Mouse (Mus musculus): ENCODE results near the gene Panx1.

The Panx1 gene

DNA sequence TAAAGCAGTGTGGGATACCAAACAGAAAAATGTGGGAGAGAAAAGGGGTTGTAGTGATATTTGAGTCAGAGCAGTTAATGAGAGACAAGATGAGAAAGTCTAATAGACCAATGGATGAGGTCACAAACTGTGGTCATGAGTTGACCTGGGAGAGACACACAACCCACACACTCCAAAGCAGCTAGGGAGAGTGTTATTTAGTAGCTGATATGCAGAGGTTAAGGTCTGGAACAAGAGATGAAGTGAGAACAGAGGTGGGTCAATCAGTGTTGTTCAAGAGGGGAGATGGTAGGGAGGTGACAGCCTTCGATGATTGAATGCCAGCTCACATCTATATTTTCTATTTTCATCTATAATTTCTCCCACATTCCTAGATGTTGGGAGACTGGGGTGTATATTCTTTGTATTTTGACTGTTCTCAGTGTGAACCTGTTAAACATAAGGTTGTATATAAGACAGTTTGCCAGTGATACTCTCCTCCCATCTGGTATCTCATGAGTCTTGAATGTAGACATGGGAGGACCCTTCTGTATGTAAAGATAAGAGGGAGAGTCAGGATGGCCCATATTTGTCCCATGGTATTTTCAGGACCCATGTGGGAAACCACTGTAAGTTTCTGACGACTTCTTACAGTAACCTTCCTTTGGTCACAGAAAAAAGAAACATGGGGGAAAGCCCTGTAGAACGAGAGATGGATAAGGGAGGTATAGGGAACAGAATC, 74.3 kb downstream of the Panx1 start:
- DNase-seq (ENCODE audit: low spot score in 2 of 2), result no peak

DNA sequence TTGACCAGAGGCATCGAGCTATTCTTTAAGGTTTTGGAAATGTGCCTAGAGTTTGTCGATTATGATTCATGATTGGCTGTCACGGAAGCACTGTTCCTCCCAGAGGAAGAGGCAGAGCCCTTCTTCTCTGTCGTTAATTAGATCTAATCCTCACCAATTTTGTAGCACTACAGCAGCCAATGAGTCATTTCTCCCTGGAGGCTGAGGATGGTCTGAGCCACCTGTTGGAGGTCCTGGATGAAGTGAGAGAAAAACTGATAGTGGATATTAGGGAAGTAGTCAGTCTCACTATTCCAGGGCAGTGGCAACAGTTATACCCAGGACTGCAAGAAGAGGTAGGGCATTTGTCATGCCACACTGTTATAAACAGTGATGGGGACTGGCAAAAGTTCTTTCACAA, 75.1 kb downstream of the Panx1 start:
- DNase-seq (ENCODE audit: low spot score in 2 of 2), result no peak

GRCm38 (mm10) chr9:14967598-14967997, 77.7 kb downstream of the Panx1 start:
- DNase-seq (ENCODE audit: low spot score in 2 of 2), result no peak

DNA sequence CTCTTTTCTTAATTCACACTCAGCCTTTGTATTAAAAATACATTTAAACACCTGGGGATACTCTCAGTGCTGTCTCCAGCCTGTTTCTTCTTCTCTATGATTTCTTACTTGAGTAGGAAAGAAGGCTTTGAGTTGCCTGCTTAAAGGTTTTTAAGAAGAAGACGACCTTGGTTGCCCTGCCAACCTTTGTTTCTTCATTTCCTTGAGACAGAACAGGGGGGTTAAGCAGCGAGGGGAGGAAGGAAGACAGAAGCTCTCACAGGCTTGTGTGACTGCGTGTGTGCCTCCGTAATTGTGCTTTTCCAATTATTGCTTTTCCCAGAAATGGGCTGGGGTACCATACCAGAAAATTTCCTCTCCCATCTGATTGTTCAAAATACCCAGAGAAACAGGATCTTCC, 78.5 kb downstream of the Panx1 start:
- no peak for DNase-seq (ENCODE audit: low spot score in 2 of 2)

DNA sequence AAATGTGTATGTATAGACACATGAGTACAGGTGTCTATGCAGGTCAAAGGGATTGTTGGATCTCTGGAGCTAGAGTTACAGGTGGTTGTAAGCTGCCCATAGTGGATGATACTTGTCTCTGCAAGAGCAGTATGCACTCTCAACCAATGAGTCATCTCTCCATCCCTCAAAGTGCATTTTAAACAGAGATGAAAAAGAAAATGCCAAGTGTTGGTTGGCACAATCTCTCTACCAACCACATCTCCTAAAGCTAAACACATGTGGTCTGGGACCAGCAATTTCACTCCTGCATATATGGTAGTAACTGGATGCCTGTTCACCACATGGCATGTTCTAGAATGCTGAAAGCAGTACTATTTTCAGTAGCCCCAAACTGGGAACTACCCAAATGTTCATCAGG, 79.9 kb downstream of the Panx1 start:
- no peak for DNase-seq (ENCODE audit: low spot score in 2 of 2)

DNA sequence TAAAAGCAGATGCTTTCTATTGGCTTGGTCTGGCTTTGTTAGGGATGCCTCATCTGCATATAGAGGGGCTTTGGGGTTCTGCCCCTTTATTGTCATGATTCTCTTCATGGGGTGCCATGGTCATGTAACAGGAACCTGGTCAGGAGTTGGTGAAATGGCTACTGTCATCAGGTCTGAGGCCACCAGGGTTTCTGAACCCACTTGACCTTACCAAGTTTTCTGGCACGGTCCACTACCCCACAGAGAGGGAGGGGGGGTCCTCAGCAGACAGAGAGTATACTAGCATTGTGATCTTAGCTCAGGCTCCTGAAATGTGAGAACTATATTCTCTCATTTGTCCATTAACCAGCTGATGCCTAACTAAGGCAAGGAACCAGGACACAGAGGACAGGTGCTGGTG, 82.5 kb downstream of the Panx1 start:
- DNase-seq (ENCODE audit: low spot score in 2 of 2), result no peak

- DNase-seq (ENCODE audit: low spot score in 2 of 2), result no peak
These were observed 90.6 kb downstream of the Panx1 start for GRCm38 (mm10) chr9:14954659-14955058.

All from urinary bladder, postnatal 4 days (tissue).